Mouse (Mus musculus) forebrain, embryonic 16.5 days (tissue): ENCODE data around the gene Slc22a18. TPM values are rescaled to one million over a fixed set of nuclear protein-coding genes. Genes with fewer than 3 reads are reported as not detected.

Experiments
- ATAC-seq: fragments of 200-750 bp; cut with Nextera tagmentation; 2 replicates; pipeline ENCODE4 v1.8.0; 2017; ENCODE audit warnings: mild to moderate bottlenecking, moderate library complexity
- H3K27ac ChIP-seq: fragments of 300-500 bp; sonication (generic); 2 replicates; pipeline ENCODE4 v1.5.1; 2014; ENCODE audit warnings: low read length, control low read depth
- H3K27me3 ChIP-seq: fragments of 300-500 bp; sonication (generic); replicated peaks from 2 replicates; pipeline ENCODE4 v1.6.1; 2014; ENCODE audit warnings: low read length; ENCODE audit not compliant: control insufficient read depth, insufficient read depth
- H3K36me3 ChIP-seq: fragments of 300-500 bp; sonication (generic); 2 replicates; pipeline ENCODE4 v1.6.1; 2014; ENCODE audit not compliant: control insufficient read depth, insufficient read depth
- H3K4me1 ChIP-seq: fragments of 300-500 bp; sonication (generic); replicated peaks from 2 replicates; pipeline ENCODE4 v1.6.1; 2014; ENCODE audit warnings: low read length; ENCODE audit not compliant: control insufficient read depth, insufficient read depth
- H3K4me2 ChIP-seq: fragments of 300-500 bp; sonication (generic); 2 replicates; pipeline ENCODE4 v1.6.1; 2014; ENCODE audit warnings: mild to moderate bottlenecking, low read length, control low read depth
- H3K4me3 ChIP-seq: fragments of 300-500 bp; sonication (generic); replicated peaks from 2 replicates; pipeline ENCODE4 v1.5.1; 2014; ENCODE audit warnings: mild to moderate bottlenecking, low read length, control low read depth
- H3K9ac ChIP-seq: fragments of 300-500 bp; sonication (generic); replicated peaks from 2 replicates; pipeline ENCODE4 v1.6.1; 2014; ENCODE audit warnings: low read depth, low read length, control low read depth
- H3K9me3 ChIP-seq: fragments of 300-500 bp; sonication (generic); 2 replicates; pipeline ENCODE4 v1.6.1; 2016; ENCODE audit warnings: low read length; ENCODE audit not compliant: control insufficient read depth
- WGBS: fragments of 180-500 bp; shearing (Covaris S2); extraction: QIAGEN DNeasy Blood & Tissue Kit; methylation state at CpG from one replicate; pipeline ENCODE4 v1.1.7; 2014; 5-methylcytosine and 5-hydroxymethylcytosine counted together
- polyA plus RNA-seq: library from polyadenylated mRNA; unstranded; fragments of >200 nt; fragmentation: Nextera tagmentation; extraction: Ambion mirVana; gene quantifications from 2 replicates; pipeline ENCODE4 v1.2.1, GENCODE M21; 2015

The Slc22a18 gene
- polyA plus RNA-seq, 1 experiment from 2014 or later, result 0.54 TPM

GRCm38 (mm10) chr7:143509566-143509965 lies 36.0 kb downstream of the Slc22a18 start:
- H3K36me3 ChIP-seq, result peaks cover 4% of the 10 kb centered on the region; the same call in 1 of the 2 replicates
- no peaks in the 10 kb centered on the region for H3K4me1 ChIP-seq
- no peak overlapping the region for H3K9ac ChIP-seq
- ATAC-seq, result no peak
- no peak overlapping the region for H3K27ac ChIP-seq
- no peak overlapping the region for H3K4me3 ChIP-seq
- 79% methylated on average over 1 of the region's 1 CpGs for WGBS
- H3K9me3 ChIP-seq, result no peaks in the 10 kb centered on the region
- 0 out of 2 replicates have a peak, but pooled peaks cover 2% of the 10 kb centered on the region for H3K27me3 ChIP-seq
- H3K4me2 ChIP-seq, result no peak overlapping the region

GRCm38 (mm10) chr7:143510593-143511334 lies 37.2 kb downstream of the Slc22a18 start:
- 90% methylated on average over 3 of the region's 3 CpGs for WGBS

GRCm38 (mm10) chr7:143511335-143511712 lies 37.8 kb downstream of the Slc22a18 start:
- H3K4me1 ChIP-seq, result no peaks in the 10 kb centered on the region
- H3K27me3 ChIP-seq, result no peaks in the 10 kb centered on the region
- no peak overlapping the region for H3K9ac ChIP-seq
- H3K9me3 ChIP-seq, result no peaks in the 10 kb centered on the region
- H3K36me3 ChIP-seq, result peaks cover 9% of the 10 kb centered on the region; the same call in 1 of the 2 replicates
- no peak overlapping the region for H3K27ac ChIP-seq
- no peak overlapping the region for H3K4me3 ChIP-seq
- no peak for ATAC-seq
- H3K4me2 ChIP-seq, result no peak overlapping the region

More at GRCm38 (mm10) chr7:143510593-143511334, 37.2 kb downstream of the Slc22a18 start:
- no peaks in the 10 kb centered on the region for H3K9me3 ChIP-seq
- ATAC-seq, result no peak
- no peak overlapping the region for H3K27ac ChIP-seq
- H3K9ac ChIP-seq, result no peak overlapping the region
- peaks cover 7% of the 10 kb centered on the region; the same call in 1 of the 2 replicates for H3K36me3 ChIP-seq
- no peak overlapping the region for H3K4me3 ChIP-seq
- no peak overlapping the region for H3K4me2 ChIP-seq
- no peaks in the 10 kb centered on the region for H3K4me1 ChIP-seq
- no peaks in the 10 kb centered on the region for H3K27me3 ChIP-seq

GRCm38 (mm10) chr7:143513763-143514415 lies 40.4 kb downstream of the Slc22a18 start:
- WGBS, result 91% methylated on average over 10 of the region's 10 CpGs
- ATAC-seq, result no peak
- Histone ChIP-seq H3K9ac (no peak overlapping the region), H3K27me3 (no peaks in the 10 kb centered on the region), H3K4me2 (no peak overlapping the region), H3K36me3 (peaks cover 20% of the 10 kb centered on the region), H3K4me3 (no peak overlapping the region), H3K27ac (no peak overlapping the region), H3K4me1 (no peaks in the 10 kb centered on the region), H3K9me3 (no peaks in the 10 kb centered on the region)

- Histone ChIP-seq H3K27ac (no peak overlapping the region), H3K4me3 (no peak overlapping the region), H3K27me3 (no peaks in the 10 kb centered on the region), H3K9me3 (no peaks in the 10 kb centered on the region), H3K4me1 (no peaks in the 10 kb centered on the region), H3K36me3 (peaks cover 24% of the 10 kb centered on the region), H3K4me2 (no peak overlapping the region), H3K9ac (no peak overlapping the region)
- no peak for ATAC-seq
- 94% methylated on average over 4 of the region's 4 CpGs for WGBS
Measured at GRCm38 (mm10) chr7:143514416-143514768, 40.9 kb downstream of the Slc22a18 start.

GRCm38 (mm10) chr7:143519333-143519732 lies 45.8 kb downstream of the Slc22a18 start:
- Histone ChIP-seq H3K27me3 (no peaks in the 10 kb centered on the region), H3K9ac (no peak overlapping the region), H3K4me3 (no peak overlapping the region), H3K4me2 (no peak overlapping the region), H3K36me3 (peaks cover 41% of the 10 kb centered on the region), H3K4me1 (no peaks in the 10 kb centered on the region), H3K27ac (no peak overlapping the region), H3K9me3 (no peaks in the 10 kb centered on the region)
- 90% methylated on average over 4 of the region's 4 CpGs for WGBS
- ATAC-seq, result no peak

- no peak for ATAC-seq
- 88% methylated on average over 1 of the region's 1 CpGs for WGBS
Measured at GRCm38 (mm10) chr7:143532410-143532809, 58.9 kb downstream of the Slc22a18 start.

GRCm38 (mm10) chr7:143533284-143533683 lies 59.7 kb downstream of the Slc22a18 start:
- peaks cover 49% of the 10 kb centered on the region for H3K36me3 ChIP-seq
- 89% methylated on average over 2 of the region's 2 CpGs for WGBS
- no peak for ATAC-seq

More at GRCm38 (mm10) chr7:143532410-143532809, 58.9 kb downstream of the Slc22a18 start:
- Histone ChIP-seq H3K4me3 (no peak overlapping the region), H3K27ac (no peak overlapping the region), H3K9ac (no peak overlapping the region), H3K36me3 (peaks cover 50% of the 10 kb centered on the region), H3K9me3 (no peaks in the 10 kb centered on the region), H3K27me3 (no peaks in the 10 kb centered on the region), H3K4me2 (no peak overlapping the region), H3K4me1 (no peaks in the 10 kb centered on the region)

GRCm38 (mm10) chr7:143536251-143536650 lies 62.7 kb downstream of the Slc22a18 start:
- ATAC-seq, result no peak
- 92% methylated on average over 3 of the region's 3 CpGs for WGBS
- Histone ChIP-seq H3K9me3 (no peaks in the 10 kb centered on the region), H3K4me3 (no peak overlapping the region), H3K4me2 (no peak overlapping the region), H3K27me3 (no peaks in the 10 kb centered on the region), H3K4me1 (no peaks in the 10 kb centered on the region), H3K9ac (no peak overlapping the region), H3K27ac (no peak overlapping the region), H3K36me3 (peaks cover 37% of the 10 kb centered on the region)

More at GRCm38 (mm10) chr7:143533284-143533683, 59.7 kb downstream of the Slc22a18 start:
- no peak overlapping the region for H3K27ac ChIP-seq
- no peaks in the 10 kb centered on the region for H3K27me3 ChIP-seq
- no peaks in the 10 kb centered on the region for H3K9me3 ChIP-seq
- no peaks in the 10 kb centered on the region for H3K4me1 ChIP-seq
- H3K4me3 ChIP-seq, result no peak overlapping the region
- no peak overlapping the region for H3K4me2 ChIP-seq
- H3K9ac ChIP-seq, result no peak overlapping the region
